Mouse (Mus musculus): ENCODE measurements at regions not wholly inside any gene's neighbourhood (a gene's known extent, or its start where the extent isn't known, plus 50 kb on each side); places are given as distances from the start of the nearest gene placed in this dataset.
A peak's percentile ranks its signal among the peaks of the same experiment; 100 is the strongest.
"Not testable (repeated sequence)": the region's sequence is repeated elsewhere in the genome, so short reads cannot be mapped to it uniquely, and the experiment has no call there.

DNA sequence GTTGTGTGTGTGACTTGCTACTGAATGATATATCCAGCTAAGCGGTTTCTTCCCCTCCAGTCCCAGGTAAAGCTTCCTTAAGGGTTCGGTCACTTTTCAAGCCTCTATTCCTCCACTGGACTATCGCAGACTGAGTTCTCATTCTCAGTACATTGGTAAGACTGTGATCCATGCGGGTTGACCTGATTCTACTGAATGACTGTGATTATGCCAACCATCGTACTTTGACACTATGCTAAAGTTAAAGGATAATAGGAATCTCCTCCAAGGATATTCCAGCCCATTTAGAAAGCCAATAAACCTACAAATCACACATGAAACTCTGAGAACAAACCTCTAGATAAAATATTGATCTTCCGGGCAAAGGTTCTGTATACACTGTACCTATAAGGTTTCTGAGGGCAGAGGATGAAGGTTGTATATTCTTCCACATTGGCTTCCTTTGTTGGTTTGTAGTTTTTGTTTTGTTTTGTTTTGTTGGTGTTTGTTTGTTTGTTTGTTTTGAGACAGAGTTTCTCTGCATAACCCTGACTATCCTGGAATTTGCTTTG, 223.7 kb upstream of the Zpld1 start:
- DNase-seq (ENCODE audit: low spot score in 2 of 2) = no peak

DNA sequence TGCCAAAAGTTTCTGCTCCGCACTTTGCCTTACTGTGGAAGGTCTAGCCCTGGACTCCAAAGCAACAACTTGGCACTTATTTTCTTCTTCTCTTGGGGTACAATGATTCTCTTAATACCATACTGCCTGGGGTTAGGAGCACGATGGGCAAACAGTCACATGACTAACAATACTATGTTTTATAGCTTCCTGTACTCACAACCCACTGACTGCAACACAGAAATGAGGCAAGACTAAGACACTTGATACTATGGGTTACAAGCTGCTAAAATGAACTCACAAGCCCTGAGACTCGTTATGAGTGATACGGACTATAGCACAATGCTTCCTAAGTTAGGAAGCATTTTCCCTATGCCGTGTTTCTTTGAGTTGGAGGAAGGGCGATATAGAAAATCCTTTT, 222.3 kb upstream of the Zpld1 start:
- DNase-seq (ENCODE audit: low spot score in 2 of 2) = no peak

DNA sequence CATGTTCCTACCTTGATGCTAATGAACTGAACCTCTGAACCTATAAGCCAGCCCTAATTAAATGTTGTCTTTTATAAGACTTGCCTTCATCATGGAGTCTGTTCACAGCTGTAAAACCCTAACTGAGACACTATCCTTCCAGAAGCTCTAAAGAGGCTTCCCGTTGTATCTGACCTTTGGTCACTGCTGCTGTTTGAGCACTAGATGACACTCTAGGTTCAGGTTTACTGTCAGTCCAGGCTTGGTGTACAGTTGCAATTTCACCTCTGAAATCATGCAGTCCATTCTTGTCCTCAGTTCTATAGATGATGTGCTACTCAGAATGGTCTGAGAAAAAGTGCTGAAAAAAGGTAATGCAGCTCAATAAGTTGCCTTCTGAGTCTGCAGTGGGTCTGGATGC, 221.9 kb upstream of the Zpld1 start:
- peak in 1 of 2 experiments; percentile 8 for DNase-seq (ENCODE audit: low spot score in 2 of 2)

DNA sequence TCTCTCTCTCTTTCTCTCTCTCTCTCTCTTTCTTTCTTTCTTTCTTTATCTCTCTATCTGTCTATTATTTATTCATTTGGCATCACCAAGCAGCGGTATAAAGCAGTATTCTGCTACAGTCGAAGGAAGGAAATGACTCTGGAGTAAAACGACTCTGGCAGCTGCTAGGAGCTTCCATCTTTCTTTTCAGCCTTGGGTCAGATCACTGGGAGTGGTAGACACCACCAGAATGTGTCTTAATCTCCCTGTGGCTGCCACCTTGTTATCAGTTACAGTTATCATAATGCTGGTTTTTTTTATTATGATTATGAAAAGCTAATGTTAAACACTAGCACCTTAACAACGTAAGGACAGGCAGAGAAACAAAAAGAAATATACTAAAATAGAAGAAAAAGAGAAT, 219.2 kb upstream of the Zpld1 start:
- no peak for DNase-seq (ENCODE audit: low spot score in 2 of 2)

DNA sequence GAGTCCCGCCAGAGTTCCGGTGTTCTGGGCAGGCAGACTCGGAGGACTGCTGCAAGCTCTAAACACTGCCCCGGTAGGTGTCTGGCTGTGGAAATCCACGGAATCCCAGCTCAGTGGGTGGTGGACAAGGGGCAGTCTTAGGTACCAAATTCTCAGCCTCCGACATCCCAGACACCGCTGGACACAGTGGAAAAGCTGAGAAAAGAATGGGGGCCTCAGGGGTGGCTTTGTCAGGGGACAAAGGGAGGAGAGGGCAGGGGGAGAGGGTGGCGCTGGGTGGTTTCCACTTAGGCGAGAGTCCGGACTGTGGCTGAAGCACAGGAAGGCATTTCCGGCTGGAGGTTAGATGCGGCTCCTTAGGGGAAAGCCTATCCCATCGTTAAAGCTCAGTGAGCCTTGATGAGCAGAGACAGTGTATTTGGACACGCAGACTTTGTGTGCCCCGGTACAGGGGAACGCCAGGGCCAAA, 217.5 kb upstream of the Zpld1 start:
- DNase-seq (ENCODE audit: low spot score in 2 of 2) = no peak

DNA sequence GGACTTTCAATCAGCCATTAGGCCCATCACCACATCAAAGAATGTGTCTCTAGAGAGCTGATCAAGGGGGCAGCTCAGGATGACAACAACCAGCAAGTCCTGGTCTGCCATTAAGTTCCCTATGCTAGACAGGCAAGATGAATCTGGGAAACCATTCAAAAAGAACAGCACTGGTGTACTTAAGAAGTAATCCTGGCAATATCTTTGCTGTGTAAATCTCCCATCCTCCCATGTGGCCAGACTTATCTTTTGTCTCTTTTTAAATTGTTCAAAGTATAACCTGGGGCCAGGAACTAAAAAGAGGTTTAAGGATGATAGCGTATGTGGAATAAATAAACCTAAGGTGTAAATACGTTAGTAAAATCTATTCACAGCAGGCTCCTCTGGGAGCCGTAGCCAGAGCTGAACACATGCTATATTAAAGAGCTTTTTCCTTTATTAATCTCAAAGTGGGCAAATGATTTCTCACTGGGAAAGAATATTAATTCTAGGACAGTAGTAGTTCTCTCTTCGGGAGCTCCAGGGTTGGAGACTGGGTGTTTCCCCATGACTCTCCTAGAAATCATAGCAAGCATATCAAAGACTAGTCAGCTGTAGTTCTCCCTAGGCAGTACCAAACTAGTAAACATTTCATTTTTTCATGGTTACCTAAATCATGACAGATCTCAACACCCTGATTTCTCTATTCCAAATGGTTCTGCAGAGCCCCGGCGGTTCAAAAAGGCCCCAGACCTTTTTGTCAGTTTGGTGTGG, 216.8 kb upstream of the Zpld1 start:
- DNase-seq (ENCODE audit: low spot score in 2 of 2) = no peak

DNA sequence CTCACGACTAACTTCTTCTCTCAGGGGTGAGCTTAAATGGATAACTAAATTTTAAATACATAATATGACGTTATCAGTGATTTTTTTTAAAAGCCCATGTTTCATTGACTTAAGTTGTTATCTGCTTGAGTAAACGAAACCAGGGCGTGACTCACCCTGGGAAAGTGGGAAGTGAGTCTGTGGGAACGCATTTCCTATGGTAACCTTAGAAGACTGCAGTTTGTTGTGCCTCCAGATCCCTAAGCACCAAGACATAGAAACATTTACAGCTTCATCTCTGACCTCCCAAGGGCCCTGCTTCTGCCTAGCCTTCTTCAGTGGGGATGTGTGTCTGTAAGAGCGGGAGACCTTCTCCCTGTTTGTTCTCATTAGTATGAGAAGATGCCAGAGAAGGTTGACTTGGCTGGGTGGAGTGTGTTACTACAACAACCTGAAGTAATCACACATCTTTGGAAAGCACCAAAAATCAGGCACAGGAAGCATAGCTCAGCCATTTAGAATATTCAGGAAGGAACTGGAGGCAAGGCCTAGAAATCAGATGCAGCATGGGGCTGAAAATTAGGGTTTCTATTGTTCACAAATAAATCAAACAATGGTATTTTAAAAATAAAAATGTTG, 207.1 kb upstream of the Zpld1 start:
- DNase-seq (ENCODE audit: low spot score in 2 of 2) = no peak

DNA sequence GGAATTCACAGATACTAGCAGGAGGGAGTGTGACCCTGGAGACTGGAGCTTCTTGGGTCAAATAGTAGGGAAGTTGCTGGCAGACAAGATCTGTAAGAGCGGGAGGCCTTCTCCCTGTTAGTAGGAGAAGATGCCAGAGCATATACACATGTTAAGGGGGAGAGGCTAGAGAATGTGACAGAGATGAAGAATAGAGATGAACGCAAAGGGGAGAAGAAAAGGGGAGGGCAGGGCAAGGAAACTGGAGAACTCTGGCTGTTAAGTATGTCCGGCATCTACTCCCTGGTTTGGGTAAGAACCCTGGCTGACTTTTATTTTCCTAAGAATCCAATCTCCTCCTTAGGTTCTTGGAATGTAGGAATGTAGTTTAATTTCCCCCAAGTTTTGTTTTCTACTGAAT, 206.5 kb upstream of the Zpld1 start:
- DNase-seq (ENCODE audit: low spot score in 2 of 2) = no peak

DNA sequence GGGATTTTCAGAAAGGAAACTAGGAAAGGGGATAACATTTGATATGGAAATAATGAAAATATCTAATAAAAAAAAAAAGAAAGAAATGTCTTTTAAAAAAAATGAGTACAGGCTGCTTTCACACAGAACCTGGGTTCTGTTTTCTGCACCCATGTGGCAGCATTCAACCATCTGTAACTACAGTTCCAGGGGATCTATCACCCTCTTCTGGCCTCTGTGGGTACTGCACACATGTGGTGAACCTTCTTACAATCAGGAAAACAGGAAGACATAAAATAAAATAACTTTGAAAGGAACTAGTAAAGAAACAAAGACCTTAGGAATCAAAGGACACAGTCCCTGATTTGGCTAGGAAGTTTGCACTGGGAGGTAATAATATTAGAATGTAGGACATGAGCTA, 205.5 kb upstream of the Zpld1 start:
- DNase-seq (ENCODE audit: low spot score in 2 of 2) = no peak

DNA sequence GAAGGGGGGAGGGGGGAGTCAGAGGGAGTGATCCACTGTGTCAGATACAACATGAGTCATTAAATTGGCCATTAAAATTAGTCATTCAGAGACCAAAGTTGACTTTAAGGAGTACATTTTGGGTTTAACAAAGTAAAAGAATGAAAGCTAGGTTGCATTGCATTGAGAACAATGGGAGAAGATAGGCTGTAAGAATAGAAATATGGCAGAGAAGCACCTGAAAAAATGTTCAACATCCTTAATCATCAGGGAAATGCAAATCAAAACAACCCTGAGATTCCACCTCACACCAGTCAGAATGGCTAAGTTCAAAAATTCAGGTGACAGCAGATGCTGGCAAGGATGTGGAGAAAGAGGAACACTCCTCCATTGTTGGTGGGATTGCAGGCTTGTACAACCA, 202.0 kb upstream of the Zpld1 start:
- not testable (repeated sequence) for DNase-seq (ENCODE audit: low spot score in 2 of 2)

DNA sequence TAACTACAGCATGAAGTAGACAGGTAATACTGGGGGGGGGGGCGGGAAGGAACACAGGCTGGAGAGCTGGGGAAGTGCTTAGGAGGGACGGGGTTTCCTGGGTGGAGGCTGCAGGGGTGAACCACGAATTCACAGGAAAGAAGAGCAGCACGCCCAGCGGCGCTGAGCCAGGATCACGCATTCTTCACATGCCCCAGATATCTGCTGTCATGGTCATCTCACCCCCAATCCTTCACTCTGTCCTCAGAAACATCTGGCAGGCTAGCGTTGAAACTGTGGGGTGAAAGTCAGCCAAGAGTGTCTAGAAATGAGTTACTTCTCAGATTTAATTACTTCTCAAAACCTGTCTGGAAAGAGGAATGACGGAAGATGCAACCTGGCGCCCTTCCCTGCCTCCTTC, 197.3 kb upstream of the Zpld1 start:
- DNase-seq (ENCODE audit: low spot score in 2 of 2) = no peak

DNA sequence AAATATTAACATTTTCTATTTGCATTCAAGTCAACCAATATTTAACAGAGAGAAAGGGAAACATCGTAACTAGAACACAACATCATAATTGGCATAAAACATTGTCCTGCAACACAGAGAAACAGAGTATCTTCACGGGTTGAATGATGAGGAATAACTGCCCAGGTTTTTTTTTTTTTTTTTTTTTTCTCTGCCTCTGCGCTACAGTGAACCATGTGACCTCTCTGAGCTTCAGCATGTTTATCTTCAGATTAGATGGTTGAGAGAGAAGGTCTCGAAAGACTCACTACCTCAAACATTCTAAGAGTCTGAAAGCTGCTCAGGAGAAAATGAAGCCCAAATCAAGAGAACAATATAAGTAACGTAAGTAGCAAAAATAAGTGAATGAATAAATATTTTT, 196.4 kb upstream of the Zpld1 start:
- DNase-seq (ENCODE audit: low spot score in 2 of 2) = no peak

DNA sequence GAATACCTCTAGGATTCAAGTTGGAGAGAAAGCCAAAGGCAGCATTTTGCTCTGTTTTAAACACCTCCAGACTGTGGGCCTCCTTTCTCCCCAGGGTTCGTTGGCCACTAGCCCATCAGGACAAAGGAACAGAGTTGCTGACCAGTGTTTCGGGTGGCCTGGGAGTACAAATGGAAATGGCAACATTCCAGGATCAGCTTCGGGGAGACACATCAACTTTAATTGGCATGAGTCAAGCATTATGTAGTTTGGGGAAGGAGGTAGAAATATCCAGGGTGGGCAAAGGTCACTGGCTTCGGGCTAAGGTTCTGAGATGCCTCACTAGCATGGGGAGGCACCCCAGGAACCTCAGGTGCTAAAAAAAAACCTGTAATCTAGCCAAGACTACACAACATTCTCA, 194.3 kb upstream of the Zpld1 start:
- no peak for DNase-seq (ENCODE audit: low spot score in 2 of 2)

DNA sequence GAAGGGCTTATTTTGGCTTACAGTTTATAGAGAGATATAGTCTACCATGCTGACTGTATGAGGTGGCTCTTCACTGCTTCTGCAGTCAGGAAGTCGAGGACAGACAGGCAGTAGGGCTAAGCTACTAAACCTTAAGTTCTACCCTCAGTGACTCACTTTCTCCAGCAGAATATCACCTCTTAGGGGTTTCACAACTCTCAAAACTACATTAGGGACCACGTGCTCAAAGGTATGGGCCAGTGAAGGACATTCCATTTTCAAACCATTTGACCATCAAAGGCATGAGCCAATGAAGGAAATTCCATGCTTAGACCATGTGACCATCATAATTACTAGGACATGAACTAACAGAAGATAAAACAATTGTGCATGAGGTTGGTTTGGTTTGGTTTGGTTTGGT, 186.6 kb upstream of the Zpld1 start:
- no peak for DNase-seq (ENCODE audit: low spot score in 2 of 2)

DNA sequence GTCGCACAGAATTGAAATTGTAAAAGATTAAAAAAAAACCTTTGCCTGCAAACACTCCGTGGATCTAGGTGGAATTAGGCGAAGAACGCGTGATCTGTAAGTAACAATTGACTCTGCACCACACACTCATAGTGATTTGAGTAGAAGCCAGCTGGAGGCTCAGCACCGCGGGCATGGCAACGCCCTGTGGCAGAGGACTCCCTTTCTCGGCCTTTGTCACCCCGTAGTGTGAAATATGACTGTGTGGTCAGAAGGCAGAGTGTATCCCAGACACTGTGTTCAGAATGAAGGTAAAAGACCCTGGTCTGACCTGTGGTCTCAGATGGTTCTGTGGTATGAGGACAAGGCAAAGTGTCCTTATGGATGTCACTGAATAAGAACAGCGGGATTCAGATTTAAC, 183.0 kb upstream of the Zpld1 start:
- no peak for DNase-seq (ENCODE audit: low spot score in 2 of 2)

DNA sequence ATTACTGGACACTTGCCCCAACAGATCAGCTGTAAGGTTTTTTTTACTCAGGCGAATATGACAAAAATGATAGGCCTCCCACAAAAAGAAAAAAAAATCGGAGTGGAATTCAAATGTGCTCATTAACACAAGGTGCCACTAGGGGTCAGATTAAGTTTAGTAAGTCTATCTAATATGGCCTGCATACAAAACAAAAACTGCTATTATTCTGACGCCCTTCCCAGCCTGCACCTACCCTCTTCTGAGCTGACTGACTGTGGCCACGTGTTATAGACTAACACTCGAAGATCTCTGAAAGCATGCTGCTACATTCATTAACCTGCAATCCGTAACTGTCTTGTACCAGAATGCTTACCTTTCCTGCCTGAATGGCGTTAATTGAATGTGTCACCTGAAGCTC, 182.5 kb upstream of the Zpld1 start:
- DNase-seq (ENCODE audit: low spot score in 2 of 2) = peak in 1 of 2 experiments; percentile 44

DNA sequence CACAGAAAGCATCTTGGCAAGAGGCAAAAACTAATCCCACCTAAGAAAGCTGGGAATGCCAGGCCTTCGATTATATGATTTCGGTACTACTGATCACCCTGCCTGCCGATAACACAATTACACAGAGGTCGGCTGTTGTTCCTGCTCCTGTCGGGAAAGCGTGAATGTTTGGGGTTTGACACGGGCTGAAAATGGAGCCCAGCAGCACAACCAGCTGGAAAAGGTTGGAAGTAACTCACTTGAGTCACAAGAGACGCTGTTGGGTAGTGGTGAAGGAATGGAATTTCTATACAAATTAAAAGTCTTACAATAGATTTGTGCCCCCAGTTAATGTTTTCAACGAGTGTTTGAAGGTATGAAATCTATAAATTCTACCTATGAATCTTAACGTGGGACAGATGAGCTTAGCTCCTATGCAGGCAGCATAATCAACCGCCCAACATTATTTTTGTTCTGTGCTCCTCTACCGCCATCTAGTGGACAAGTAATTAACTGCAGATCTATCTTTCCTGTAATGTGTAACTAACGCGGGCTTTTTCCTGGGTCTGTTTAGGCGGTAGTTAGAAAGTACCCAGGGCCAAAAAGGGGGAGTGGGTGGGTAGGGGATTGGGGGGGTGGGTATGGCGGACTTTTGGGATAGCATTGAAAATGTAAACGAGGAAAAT, 178.9 kb upstream of the Zpld1 start:
- peak; percentile 43 to 91 for DNase-seq (ENCODE audit: low spot score in 2 of 2)

DNA sequence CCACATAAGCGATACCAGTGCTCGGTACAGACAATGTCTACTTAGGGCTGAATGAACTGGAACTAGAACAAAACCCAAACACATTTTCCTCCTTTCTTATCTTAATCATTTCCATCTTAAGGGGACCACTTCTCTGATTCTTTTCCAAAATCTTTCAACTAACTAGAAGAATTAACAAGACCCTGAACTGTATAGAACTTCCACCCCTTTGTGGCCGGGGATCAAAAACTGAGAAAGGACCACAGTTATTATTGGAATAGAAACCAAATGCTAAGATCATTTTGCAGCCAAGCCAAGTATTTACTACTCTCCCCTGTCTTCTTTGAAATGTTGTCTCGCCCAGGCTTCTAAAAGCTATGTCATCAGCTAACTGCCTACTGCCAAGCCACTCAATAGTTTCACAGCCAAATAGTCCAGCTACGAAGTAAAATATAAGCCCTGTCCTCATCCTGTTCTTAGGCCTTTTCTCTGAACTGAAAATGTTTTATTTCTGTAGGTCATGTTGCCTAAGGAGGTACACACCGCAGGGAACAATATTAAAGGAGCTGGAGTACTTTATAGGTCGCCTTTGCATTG, 177.3 kb upstream of the Zpld1 start:
- DNase-seq (ENCODE audit: low spot score in 2 of 2) = no peak

DNA sequence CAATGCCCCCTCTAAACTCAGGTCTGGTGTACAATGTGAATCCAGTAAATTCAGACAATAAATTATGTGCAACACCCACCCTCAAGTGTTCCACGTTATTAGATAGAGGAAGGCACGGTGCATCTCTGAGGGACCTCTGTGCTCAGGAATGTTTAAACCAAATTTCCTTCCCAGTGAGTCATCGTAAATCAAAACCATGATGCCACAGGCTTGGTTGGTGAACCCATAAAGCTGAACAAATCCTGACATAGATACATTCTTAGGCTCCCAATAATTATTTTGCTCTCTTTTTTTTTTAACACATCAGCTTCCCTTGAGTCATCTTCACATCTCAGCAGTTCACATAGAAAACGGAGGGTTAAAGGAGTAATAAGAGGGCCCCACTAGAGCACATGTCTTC, 173.6 kb upstream of the Zpld1 start:
- no peak for DNase-seq (ENCODE audit: low spot score in 2 of 2)

DNA sequence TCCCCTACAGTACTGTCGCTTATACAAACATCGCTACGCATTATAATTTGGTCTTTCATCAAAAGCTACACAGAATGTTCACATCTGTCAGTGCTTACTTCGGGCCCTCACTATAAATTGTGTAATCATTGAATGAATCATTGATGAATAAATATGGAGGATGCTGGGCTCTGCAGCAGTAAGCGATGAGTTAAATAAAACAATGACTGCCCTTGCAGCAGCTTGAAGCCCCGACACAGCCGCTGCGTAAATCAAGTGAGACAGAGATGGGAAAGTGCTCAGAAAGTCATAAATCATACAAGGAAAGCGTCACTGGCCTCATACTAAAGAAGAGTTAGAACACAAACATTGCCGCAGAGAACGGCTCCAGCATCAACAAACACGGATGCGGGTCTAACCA, 172.9 kb upstream of the Zpld1 start:
- no peak for DNase-seq (ENCODE audit: low spot score in 2 of 2)

DNA sequence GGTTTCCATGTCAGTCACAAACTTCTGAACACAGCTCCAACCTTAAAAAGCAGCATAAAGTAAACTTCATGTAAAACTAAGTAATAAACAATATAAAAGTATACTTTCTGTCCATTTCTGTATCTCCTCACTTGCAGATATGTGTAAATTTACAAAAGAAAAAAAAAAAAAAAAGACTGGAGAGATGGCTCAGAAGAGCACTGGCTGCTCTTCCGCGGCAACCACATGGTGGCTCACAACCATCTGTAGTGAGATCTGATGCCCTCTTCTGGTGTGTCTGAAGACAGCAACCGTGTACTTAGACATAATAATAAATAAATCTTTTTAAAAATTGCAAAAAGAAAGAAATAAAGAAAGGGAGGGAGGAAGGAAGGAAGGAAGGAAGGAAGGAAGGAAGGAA, 171.9 kb upstream of the Zpld1 start:
- no peak for DNase-seq (ENCODE audit: low spot score in 2 of 2)

All from layer of hippocampus, postnatal 14 days (tissue).